Mouse (Mus musculus) ovary, postnatal 10 days (tissue): ENCODE measurements around the gene Xpnpep2.

Experiments used
- DNase-seq: peaks from one replicate; pipeline ENCODE4 v3.0.0; 2022; ENCODE audit warnings: low spot score

Xpnpep2 gene

GRCm38 (mm10) chrX:48126903-48127476, 18.5 kb downstream of the Xpnpep2 start:
- DNase-seq, result no peak

DNA sequence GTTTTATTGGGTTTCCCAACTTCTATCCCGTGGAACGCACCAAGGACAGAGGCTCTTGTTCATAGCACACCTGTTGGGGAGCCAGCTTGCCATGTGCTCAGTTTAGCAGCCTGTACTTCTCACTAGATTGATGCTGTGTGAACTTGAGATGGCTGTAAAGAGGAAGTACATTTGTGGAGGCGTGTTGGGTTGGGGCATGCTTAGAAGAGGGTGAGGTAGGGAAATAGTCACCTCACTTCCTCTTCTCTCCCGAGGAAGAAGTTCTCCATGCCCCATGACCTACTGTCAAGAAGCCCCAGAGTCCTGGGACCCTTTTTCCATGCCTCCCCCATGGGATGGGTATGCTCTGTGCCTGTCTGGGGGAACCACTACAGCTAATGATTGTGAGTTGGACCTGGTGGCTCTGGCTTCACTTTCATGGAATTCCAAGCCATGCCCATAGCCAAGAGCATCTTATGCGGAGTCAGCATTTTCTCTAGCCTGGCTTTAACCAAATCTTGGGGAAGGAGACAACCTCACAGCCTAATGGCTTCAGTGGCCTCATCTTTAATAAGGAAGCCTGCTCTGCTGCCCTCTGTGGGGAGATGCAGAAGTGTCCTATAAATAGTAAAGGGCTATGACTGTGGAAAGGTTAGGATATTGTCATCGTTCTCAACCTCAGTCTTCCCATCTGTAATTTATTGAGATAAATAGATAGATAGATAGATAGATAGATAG, 19.1 kb downstream of the Xpnpep2 start:
- no peak for DNase-seq

- no peak for DNase-seq
Observed at GRCm38 (mm10) chrX:48129167-48129566, 20.6 kb downstream of the Xpnpep2 start.

GRCm38 (mm10) chrX:48136935-48137334, 28.4 kb downstream of the Xpnpep2 start:
- DNase-seq, result no peak

GRCm38 (mm10) chrX:48138011-48138410, 29.5 kb downstream of the Xpnpep2 start:
- DNase-seq, result no peak

GRCm38 (mm10) chrX:48138539-48139275, 30.2 kb downstream of the Xpnpep2 start:
- no peak for DNase-seq

DNA sequence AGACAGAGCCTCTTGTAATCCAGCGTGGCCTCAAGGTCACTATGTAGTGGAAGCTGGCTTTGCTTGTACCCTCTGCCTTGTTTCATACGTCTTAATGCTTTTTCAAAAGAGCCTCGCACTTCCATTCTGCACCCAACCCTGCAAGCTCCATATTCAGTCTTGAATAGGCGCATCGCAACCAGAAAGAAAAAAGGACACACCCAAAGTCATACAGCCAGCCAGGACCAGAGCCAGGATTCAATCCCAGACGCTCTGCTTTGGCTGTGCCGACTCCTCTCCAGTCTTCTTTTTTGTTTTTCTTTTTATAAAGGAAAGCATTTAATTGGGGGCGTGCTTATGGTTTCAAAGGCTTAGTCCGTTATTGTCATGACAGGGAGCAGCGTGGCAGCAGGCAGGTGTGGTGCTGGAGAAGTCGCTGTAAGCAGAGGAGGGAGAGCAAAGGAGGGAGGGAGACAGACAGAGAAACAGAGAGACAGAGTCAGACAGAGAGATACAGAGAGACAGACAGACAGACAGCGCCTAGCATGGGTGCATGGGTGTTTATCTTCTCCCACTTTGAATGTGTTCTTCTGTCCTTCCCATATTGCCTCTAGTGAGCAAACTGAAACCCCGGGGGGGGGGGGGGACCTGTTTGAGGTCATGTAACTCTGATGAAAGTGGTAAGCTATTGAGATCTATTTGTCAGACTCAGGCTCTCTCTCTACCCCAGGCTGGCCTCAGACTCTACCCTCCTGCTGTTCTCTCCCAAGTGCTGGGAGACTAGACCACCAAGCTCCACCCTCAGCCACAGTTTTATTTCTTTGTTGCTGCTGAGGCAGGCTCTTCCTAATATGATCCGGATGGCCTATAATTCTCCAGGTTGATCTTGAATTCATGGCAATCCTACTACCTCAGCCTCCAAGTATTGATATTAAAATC, 31.1 kb downstream of the Xpnpep2 start:
- DNase-seq, result no peak

DNA sequence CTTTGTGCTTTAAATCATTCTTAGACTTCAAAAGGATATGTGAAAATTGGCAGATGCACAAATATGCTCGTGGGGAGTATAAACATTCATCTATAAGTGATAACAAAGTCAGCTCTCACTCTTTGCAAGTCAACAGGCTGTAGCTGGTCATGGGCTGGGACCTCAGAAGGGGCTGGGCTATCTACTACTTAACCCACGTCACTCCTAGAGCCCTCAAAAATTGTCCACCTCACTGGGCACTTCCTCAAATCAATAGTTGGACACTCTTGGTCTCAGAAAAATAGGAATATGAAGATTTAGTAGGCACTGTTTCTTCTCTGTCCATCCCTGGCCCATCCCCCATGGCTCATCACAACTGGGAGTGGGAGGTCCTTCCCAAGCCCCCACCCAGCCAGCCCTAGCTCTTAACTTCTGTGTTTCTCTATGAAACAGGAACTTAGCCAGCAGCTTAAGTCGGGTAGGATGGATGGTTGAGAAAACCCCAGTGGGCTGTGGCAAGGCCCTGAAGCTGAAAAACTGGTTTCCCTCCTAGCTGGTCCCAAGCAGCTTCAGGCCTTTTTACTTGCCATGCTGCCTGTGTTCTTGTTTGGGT, 31.9 kb downstream of the Xpnpep2 start:
- DNase-seq, result no peak

DNA sequence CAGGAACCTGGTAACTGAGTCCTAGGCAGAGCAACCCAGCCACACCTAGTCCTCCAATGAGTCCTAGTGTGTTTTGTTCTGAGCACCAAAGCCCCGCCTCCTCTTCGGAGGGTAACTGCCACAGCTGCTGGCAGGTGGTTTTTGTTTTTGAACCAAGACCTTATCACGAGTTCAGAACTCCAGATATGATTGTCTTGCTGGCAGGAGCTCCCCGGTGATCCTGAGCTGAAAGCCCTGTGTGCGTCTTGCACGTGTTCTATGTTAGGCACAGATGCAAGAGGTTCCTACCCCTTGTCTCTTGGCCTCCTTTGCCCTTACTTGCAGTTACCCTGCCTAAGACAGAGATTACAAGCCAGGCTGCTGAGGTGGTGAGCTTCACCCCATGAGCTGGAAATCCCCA, 33.0 kb downstream of the Xpnpep2 start:
- DNase-seq, result no peak

DNA sequence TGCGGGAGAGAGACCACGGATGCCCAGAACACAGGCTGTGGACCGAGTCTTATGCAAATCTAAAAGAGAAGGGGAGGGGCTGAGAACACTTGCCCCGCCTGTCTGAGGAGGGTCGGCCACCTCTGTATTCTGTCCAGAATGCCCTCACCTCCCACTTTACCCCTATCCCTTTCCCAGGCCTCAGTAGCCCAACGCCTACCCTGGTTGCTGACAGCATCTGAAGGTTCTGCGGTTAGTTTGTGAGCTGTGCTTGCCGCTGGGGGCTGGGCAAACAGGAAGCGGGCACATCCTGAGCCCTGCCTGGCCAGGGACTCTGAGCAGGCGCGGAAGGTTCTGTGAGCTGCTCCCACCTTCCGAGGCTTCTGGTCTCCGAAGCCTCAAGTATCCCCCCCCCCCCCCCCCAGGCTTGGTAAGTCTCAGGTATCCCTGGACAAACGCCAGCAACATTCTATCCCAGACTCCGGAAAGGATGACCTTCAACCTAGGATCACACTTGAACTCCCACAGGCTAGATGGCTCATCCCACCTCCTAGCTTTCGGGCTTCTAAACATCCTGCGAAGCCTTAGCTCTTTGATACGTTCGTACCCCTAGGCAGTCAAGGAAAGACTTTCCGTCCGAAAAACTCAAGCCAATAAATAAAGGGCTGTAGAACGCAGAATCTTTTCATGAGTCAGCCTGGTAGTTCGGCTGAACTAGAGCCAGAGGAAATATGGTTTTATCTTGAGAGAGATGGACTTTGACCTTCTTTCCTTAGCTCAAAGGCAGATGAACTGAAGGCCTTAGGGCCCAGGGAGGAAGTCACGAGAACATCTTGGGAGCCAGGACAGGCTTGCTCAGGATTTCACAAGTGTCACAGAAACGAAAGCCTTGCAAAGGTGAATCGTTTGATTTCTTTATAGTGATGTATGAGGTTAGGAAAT, 35.1 kb downstream of the Xpnpep2 start:
- no peak for DNase-seq

GRCm38 (mm10) chrX:48146262-48146661, 37.7 kb downstream of the Xpnpep2 start, which contains the start of gene Sash3:
Sash3 (plus strand) TSS chrX:48146436.
- DNase-seq, result no peak

DNA sequence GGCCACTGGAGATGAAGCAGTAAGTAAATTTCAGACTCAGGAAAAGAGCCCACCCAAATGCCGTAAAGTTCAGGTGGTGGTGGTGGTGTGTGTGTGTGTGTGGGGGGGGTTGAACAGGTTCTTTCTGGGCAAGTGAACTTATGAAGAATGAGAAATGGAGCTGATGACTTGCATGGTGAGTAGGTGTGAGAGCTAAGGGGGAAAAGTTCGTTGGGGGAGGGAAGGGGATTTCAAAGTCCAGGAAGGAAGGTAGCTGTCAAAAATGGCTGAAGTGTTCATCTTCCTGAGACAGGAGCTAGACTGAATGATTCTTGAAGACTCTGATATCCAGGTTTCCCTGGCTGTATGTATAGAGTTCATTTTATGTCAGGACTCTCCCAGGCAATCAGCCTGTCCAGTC, 38.7 kb downstream of the Xpnpep2 start:
- no peak for DNase-seq

DNA sequence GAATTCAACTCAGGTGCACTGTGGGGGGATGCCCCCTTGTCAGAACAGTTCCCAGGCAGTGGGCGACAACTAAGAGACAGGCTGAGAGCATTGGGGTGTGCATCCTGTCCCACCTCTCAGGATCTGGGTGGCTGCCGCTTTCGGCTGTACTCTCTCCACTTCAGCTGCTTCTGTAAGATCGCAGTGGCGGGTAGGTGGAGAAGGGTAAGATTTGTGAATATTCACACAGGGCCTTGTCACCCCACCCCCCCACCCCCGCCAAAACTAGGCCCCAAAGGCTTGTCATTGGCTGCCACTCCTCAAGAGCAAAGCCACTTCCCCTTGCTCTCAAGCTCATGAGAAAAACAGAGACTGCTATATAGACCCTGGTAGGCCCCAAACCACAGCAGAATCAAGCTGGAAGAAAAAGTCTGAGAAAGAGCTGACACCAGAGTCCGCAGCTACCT, 39.2 kb downstream of the Xpnpep2 start:
- DNase-seq, result no peak

- DNase-seq, result no peak
Observed at GRCm38 (mm10) chrX:48152106-48152505, 43.6 kb downstream of the Xpnpep2 start.

- no peak for DNase-seq
Observed at GRCm38 (mm10) chrX:48153414-48153813, 44.9 kb downstream of the Xpnpep2 start.

GRCm38 (mm10) chrX:48153949-48154348, 45.4 kb downstream of the Xpnpep2 start:
- DNase-seq, result no peak

GRCm38 (mm10) chrX:48155489-48155888, 47.0 kb downstream of the Xpnpep2 start:
- DNase-seq, result no peak

GRCm38 (mm10) chrX:48157396-48157795, 48.9 kb downstream of the Xpnpep2 start:
- DNase-seq, result no peak

GRCm38 (mm10) chrX:48158229-48158919, 49.8 kb downstream of the Xpnpep2 start:
- DNase-seq, result no peak

- DNase-seq, result no peak
Observed at GRCm38 (mm10) chrX:48169892-48170291, 61.4 kb downstream of the Xpnpep2 start.
